Mouse (Mus musculus): ENCODE data around the gene Tmem221. TPM values are rescaled to one million over a fixed set of nuclear protein-coding genes. Genes with fewer than 3 reads are reported as not detected.
"Not testable (repeated sequence)": the region's sequence is repeated elsewhere in the genome, so short reads cannot be mapped to it uniquely, and the experiment has no call there.

Tmem221 gene
- polyA plus RNA-seq, 1 experiment = 18.5 TPM

DNA sequence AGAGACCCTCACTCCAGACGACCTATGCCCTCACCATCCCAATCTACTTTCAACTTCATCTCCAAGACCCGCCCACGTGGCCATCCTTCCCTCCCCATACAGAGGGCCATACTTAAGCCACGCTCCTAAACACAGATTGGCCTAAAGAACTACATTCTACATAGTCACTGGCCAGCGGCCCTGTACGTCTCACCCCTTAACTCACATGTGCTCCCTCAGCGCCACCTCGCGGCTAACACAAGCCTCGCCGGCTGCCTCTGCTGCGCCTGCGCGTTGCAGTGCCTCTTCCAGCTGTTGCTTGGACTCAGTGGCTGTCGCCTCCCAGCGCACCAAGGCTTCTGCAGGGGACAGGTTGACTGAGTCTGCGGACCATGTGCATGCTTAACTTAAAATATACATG is 37.0 kb downstream of the Tmem221 start:
- 7% methylated on average over 17 of the region's 17 CpGs for WGBS
- TF ChIP-seq CTCF (IDR thresholded peaks at IDR 0.05; ENCODE audit: insufficient read depth, low read length) (peak; percentile 88), POLR2A (IDR thresholded peaks at IDR 0.05; ENCODE audit: borderline replicate concordance, extremely low read depth, low read depth, low read length) (no peak)
- Histone ChIP-seq H3K4me1 (ENCODE audit: control insufficient read depth, insufficient read depth, low read length) (peaks cover 8% of the 10 kb centered on the region; the same call in 1 of the 2 replicates), H3K4me3 (replicated peaks; ENCODE audit: extremely low read depth, low read depth, low read length) (no peak overlapping the region)
- DNase-seq = peak; percentile 97

DNA sequence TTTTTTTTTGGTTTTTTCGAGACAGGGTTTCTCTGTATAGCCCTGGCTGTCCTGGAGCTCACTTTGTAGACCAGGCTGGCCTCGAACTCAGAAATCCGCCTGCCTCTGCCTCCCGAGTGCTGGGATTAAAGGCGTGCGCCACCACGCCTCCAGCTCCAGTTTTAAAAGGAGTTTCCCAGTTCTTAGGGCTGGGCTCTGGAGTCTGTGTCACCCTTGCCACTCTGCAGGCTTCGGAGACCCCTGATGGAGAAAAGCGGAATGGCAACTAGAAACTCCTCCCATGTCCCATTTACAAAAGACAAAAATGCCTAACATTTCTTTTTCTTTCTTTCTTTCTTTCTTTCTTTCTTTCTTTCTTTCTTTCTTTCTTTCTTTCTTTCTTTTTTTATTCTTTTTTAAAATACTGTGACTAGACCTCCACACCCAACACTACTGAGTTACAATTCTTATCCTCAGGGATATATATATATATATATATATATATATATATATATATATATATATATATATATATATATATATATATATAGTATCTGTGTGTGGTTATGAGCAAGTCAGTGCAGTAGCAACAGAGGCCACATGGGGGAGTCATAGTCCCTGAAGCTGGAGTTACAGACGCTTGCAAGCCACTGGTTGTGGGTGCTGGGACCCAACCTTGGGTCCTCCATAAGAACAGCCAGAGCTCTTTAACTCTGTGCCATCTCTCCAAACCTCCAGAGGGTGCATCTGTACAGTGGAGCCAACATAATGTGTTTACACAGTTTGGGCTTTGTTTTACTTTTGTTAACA is 39.4 kb downstream of the Tmem221 start:
- H3K4me1 ChIP-seq (ENCODE audit: control insufficient read depth, insufficient read depth, low read length); H3K4me3 ChIP-seq (replicated peaks; ENCODE audit: extremely low read depth, low read depth, low read length): not testable (repeated sequence)
- TF ChIP-seq CTCF (IDR thresholded peaks at IDR 0.05; ENCODE audit: insufficient read depth, low read length) = peak; percentile 75
- 25% methylated on average over 10 of the region's 10 CpGs for WGBS
- peak; percentile 42 for DNase-seq

DNA sequence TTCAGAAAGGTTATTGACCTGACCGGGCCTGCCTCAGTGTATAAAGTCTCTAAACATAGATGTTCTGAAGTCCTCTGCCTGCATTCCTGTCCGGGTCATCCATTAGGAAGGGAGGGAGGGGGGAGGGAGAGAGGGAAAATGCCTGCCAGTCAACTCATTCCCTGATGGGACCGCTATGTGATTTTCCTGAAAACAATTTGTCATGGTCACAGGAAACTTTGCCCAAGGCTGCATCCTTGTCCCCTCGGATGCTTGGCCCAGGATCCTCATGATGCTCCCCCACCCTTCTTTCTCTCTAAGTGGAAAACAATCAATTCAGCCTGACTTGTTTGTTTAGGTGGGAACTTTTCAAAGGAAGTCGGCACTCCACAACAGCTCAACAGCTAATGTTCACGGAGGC is 41.9 kb downstream of the Tmem221 start:
- no peak for DNase-seq
- peaks cover 10% of the 10 kb centered on the region for H3K4me1 ChIP-seq (ENCODE audit: control insufficient read depth, insufficient read depth, low read length)
- WGBS = 13% methylated on average over 6 of the region's 6 CpGs
- no peak overlapping the region for H3K4me3 ChIP-seq (replicated peaks; ENCODE audit: extremely low read depth, low read depth, low read length)
- no peak for TF ChIP-seq CTCF (IDR thresholded peaks at IDR 0.05; ENCODE audit: insufficient read depth, low read length)
- no peak for TF ChIP-seq POLR2A (IDR thresholded peaks at IDR 0.05; ENCODE audit: borderline replicate concordance, extremely low read depth, low read depth, low read length)

DNA sequence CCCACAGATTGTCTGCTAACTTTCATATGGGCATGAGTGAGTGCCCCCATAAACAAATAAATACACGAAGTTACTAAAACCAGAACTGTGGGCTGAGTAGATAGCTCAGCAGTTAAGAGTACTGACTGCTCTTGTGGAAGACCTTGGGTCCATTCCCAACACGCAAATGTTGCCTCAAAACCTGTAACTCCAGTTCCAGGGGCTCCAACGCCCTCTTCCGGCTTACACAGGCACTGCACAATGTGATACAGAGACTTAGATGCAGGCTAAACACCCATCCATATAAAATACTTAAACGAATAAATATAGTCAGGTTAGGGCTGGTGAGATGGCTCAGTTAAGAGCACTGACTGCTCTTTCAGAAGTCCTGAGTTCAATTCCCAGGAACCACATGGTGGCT is 43.6 kb downstream of the Tmem221 start:
- DNase-seq = no peak
- TF ChIP-seq POLR2A (IDR thresholded peaks at IDR 0.05; ENCODE audit: borderline replicate concordance, extremely low read depth, low read depth, low read length) = no peak
- no peak for TF ChIP-seq CTCF (IDR thresholded peaks at IDR 0.05; ENCODE audit: insufficient read depth, low read length)
- Histone ChIP-seq H3K4me1 (ENCODE audit: control insufficient read depth, insufficient read depth, low read length) (peaks cover 8% of the 10 kb centered on the region), H3K4me3 (replicated peaks; ENCODE audit: extremely low read depth, low read depth, low read length) (no peak overlapping the region)
- 78% methylated on average over 5 of the region's 5 CpGs for WGBS

DNA sequence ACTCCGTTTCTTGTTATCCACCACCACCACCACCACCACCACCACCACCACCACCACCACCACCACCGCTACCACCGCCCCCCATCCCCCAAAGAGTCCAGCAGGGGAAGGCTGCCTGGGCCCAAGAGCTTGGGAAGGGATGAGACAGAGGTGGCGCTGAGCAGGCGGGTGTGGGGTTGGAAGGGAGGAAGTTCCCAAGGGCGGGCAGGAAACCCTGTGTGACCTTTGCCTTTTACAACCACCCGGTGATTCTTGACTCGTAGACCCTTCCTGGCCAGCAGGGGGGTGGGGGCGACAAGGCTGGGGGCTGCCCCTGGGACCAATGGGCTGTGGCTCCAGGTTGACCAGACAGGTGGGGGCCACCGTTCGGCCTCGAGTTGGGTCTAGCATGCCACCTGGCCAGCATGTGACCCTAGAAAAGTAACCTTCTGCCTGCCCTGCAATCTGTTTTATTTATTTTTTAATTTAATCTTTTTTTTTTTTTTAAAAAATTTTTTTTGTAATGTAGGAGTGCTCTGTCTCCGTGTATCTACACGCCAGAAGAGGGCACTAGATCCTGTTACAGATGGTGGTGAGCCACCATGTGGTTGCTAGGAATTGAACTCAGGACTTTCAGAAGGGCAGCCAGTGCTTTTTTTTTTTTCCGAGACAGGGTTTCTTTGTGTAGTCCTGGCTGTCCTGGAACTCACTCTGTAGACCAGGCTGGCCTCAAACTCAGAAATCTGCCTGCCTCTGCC is 45.5 kb downstream of the Tmem221 start:
- Histone ChIP-seq H3K4me3 (replicated peaks; ENCODE audit: extremely low read depth, low read depth, low read length) (no peak overlapping the region), H3K4me1 (ENCODE audit: control insufficient read depth, insufficient read depth, low read length) (peaks cover 8% of the 10 kb centered on the region)
- DNase-seq = no peak
- TF ChIP-seq POLR2A (IDR thresholded peaks at IDR 0.05; ENCODE audit: borderline replicate concordance, extremely low read depth, low read depth, low read length) (no peak), CTCF (IDR thresholded peaks at IDR 0.05; ENCODE audit: insufficient read depth, low read length) (no peak)
- WGBS = 52% methylated on average over 15 of the region's 15 CpGs

DNA sequence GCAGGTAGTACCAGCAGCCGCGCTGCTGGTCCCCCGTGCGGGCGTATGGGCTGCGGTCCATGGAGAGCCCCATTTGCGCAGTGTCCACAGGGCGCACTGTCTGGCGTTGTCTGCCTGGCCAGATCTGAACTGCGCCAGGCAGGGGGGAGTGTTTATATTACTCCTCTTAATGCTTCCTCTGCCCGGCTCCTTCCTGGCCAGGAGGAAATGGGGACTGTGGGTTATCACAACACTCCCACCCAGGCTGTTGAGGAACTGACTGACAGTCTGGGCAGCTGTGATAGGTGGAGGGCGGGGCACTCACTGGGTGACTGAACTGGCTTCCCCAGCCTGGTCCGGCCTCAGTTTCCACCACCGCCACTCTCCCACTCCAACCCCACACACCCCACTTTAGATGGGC is 47.0 kb downstream of the Tmem221 start, which contains the start of gene Plvap:
Gene Plvap, minus strand, starts transcription at position 109 of the 400 bp plus-strand sequence.
- 17% methylated on average over 14 of the region's 14 CpGs for WGBS
- peak within 1 kb of the TSS; percentile 96 for H3K4me3 ChIP-seq (replicated peaks; ENCODE audit: extremely low read depth, low read depth, low read length)
- TF ChIP-seq CTCF (IDR thresholded peaks at IDR 0.05; ENCODE audit: insufficient read depth, low read length) (no peak), POLR2A (IDR thresholded peaks at IDR 0.05; ENCODE audit: borderline replicate concordance, extremely low read depth, low read depth, low read length) (peak; percentile 90; the same call in 1 of the 2 replicates)
- H3K4me1 ChIP-seq (ENCODE audit: control insufficient read depth, insufficient read depth, low read length) = peaks cover 8% of the 10 kb centered on the region
- DNase-seq = peak; percentile 35

DNA sequence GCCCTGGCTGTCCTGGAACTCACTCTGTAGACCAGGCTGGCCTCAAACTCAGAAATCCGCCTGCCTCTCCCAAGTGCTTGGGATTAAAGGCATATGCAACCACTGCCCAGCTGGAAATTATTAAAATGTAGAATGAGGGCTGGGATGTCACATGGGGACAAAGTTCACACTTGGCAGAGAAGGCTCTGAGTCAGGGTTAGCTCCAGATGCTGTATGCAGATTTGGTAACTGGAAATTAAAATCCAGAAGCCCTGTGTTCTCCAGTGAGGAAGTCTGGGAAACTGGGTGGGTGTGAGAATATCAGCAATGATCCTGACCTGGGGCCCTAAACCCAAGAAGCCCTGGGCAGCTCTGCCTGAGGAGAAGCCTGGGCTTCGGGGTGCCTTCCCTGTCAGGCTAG is 49.4 kb downstream of the Tmem221 start:
- H3K4me3 ChIP-seq (replicated peaks; ENCODE audit: extremely low read depth, low read depth, low read length) = peak overlapping the region; percentile 40
- no peak for DNase-seq
- WGBS = 50% methylated on average over 2 of the region's 2 CpGs

DNA sequence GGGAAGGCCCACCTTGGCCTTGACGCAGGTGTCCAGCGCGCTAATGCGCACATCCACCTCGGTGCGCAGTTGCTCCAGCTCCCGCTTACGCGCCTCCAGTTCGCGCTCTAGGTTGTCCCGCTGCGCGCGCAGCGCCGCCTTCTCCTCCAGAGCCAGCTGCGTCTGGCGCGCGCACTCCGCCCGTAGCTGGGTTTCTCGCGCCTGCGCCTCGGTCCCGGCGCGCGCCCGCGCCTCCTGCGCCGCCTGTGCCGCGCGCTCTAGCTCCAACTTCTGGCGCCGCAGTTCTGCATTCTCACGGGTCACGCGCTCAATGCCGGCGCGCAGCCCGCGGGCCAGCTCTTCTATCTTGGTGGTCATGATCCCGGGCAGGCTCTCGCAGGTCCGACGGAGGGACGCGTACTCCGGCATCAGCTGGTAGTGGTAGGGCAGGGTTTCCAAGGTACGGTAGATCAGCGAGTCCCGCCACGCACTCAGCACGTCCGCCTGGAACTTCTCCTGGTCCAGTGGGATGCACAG is 51.0 kb downstream of the Tmem221 start:
- DNase-seq = peak; percentile 31
- WGBS = 1% methylated on average over 61 of the region's 61 CpGs
- H3K4me1 ChIP-seq (ENCODE audit: control insufficient read depth, insufficient read depth, low read length) = peaks cover 5% of the 10 kb centered on the region
- TF ChIP-seq CTCF (IDR thresholded peaks at IDR 0.05; ENCODE audit: insufficient read depth, low read length) (no peak), POLR2A (IDR thresholded peaks at IDR 0.05; ENCODE audit: borderline replicate concordance, extremely low read depth, low read depth, low read length) (no peak)
- H3K4me3 ChIP-seq (replicated peaks; ENCODE audit: extremely low read depth, low read depth, low read length) = peak overlapping the region; percentile 46

More for the DNA sequence above, 49.4 kb downstream of the Tmem221 start:
- H3K4me1 ChIP-seq (ENCODE audit: control insufficient read depth, insufficient read depth, low read length) = peaks cover 8% of the 10 kb centered on the region
- TF ChIP-seq CTCF (IDR thresholded peaks at IDR 0.05; ENCODE audit: insufficient read depth, low read length) (no peak), POLR2A (IDR thresholded peaks at IDR 0.05; ENCODE audit: borderline replicate concordance, extremely low read depth, low read depth, low read length) (no peak)

DNA sequence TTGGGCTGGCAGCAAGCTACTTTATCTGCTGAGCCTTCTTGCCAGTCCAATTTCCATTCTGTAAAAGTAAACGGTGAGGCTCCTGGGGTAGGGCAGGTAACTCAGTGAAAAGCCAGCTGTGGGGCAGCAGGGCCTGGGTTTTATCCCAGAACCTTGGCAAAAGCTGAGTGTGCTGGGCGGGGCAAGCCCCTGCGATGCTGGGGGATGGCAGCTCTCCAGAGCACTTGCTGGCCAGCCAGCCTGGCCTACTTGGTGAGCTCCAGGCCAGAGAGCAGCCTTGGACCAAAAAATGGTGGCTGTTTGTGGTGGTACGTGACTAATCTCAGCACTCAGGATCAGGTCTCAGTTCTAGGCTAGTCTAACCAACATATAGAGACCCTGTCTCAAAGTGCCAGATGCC is 52.7 kb downstream of the Tmem221 start:
- no peak for DNase-seq
- WGBS = 61% methylated on average over 4 of the region's 4 CpGs
- TF ChIP-seq POLR2A (IDR thresholded peaks at IDR 0.05; ENCODE audit: borderline replicate concordance, extremely low read depth, low read depth, low read length) (no peak), CTCF (IDR thresholded peaks at IDR 0.05; ENCODE audit: insufficient read depth, low read length) (no peak)
- Histone ChIP-seq H3K4me1 (ENCODE audit: control insufficient read depth, insufficient read depth, low read length) (peaks cover 5% of the 10 kb centered on the region; the same call in 1 of the 2 replicates), H3K4me3 (replicated peaks; ENCODE audit: extremely low read depth, low read depth, low read length) (no peak overlapping the region)

Measured in lung, adult 2 months (tissue).